Comparison of ENCODE assay signal across 6 mouse cellular contexts in genomic region chr17:6598356-6598755, GRCm38 (mm10). TPM values are rescaled to one million over a fixed set of nuclear protein-coding genes. Genes with fewer than 3 reads are reported as not detected.
DNase-seq lines count a peak whose midpoint lies in the region; ATAC-seq lines count a peak whose summit lies in the region.

No protein-coding gene starts in this region.

- ATAC-seq in CD4-positive, CD25-positive, alpha-beta regulatory T cell, adult 4 months, result peak; percentile 24

- DNase-seq in MN1 (ENCODE audit: low spot score), result peak; percentile 5
- DNase-seq in heart, adult 11 months, result peak; percentile 65
- peak; percentile 70 to 81 for DNase-seq in natural killer cell, adult 2 months (ENCODE audit: low spot score in 2 of 2)
- peak; percentile 38 for DNase-seq in thymus, postnatal 0 days (ENCODE audit: low spot score)
- DNase-seq in thymus, postnatal 36 days, result peak; percentile 35 to 44

RNA-seq across cellular contexts. Expression of gene Dynlt1c, which starts 3.1 kb away (rescaled TPM):
- 10 to 100 TPM; 34.1 to 36.6 TPM for polyA plus RNA-seq in CD4-positive, CD25-positive, alpha-beta regulatory T cell, adult 4 months (2017; shearing (Covaris generic))
- polyA plus RNA-seq in thymus, postnatal 0 days (2015; fragmentation: Nextera tagmentation; extraction: Ambion mirVana), result 43.1 and 55.4 TPM in 2 replicates

RNA-seq across cellular contexts. Expression of gene Dynlt1f, which starts 57.3 kb away (rescaled TPM):
- 10 to 100 TPM; 59.0 to 75.9 TPM for polyA plus RNA-seq in CD4-positive, CD25-positive, alpha-beta regulatory T cell, adult 4 months (2017; shearing (Covaris generic))
- polyA plus RNA-seq in thymus, postnatal 0 days (2015; fragmentation: Nextera tagmentation; extraction: Ambion mirVana), result 304 and 317 TPM in 2 replicates

Comparison
In these comparisons a context has a peak if more than half of its experiments do, and no peak if none do; other contexts are left out.
1. Peak in every context shown above with its lines: DNase-seq and ATAC-seq.
2. DNase-seq: peak in every context shown above with its lines; median percentile 76 in natural killer cell, adult 2 months; 65 in heart, adult 11 months; 40 in thymus, postnatal 36 days; 38 in thymus, postnatal 0 days; 5 in MN1.